Mouse (Mus musculus): ENCODE measurements around the gene Bend4.

- no peak for TF ChIP-seq POLR2A (IDR thresholded peaks at IDR 0.05; ENCODE audit: low read depth, low read length)
- TF ChIP-seq CTCF (IDR thresholded peaks at IDR 0.05; ENCODE audit: borderline replicate concordance, insufficient read depth, low read length): no peak
These were observed 3.5 kb downstream of the Bend4 start for GRCm38 (mm10) chr5:67424636-67425035.

Data from embryonic fibroblast, embryonic 13.5 days (primary cell).